Mouse (Mus musculus) ZHBTc4 (cell line): ENCODE data around the gene Tuba4a.
"Not testable (repeated sequence)": the region's sequence is repeated elsewhere in the genome, so short reads cannot be mapped to it uniquely, and the experiment has no call there.

Experiments used
- DNase-seq: peaks from one replicate; pipeline ENCODE4 v3.0.0-alpha.2; 2011; ENCODE audit warnings: low read depth, low spot score

Gene Tuba4a

GRCm38 (mm10) chr1:75236117-75237050, 16.7 kb upstream of the Tuba4a start, which contains the start of gene Dnajb2:
Gene Dnajb2, plus strand, starts transcription at chr1:75236406.
- DNase-seq: peak; percentile 85

- DNase-seq: peak; percentile 79
Measured at GRCm38 (mm10) chr1:75234606-75235005, 14.9 kb upstream of the Tuba4a start.

GRCm38 (mm10) chr1:75232489-75232888, 12.8 kb upstream of the Tuba4a start:
- DNase-seq: not testable (repeated sequence)

- no peak for DNase-seq
Measured at GRCm38 (mm10) chr1:75231664-75232152, 12.0 kb upstream of the Tuba4a start, which contains the start of gene A630095N17Rik. Gene A630095N17Rik, minus strand, starts transcription at chr1:75232102.

- no peak for DNase-seq
Measured at GRCm38 (mm10) chr1:75231224-75231623, 11.6 kb upstream of the Tuba4a start.

GRCm38 (mm10) chr1:75230335-75230994, 10.8 kb upstream of the Tuba4a start:
- no peak for DNase-seq

- no peak for DNase-seq
Measured at GRCm38 (mm10) chr1:75229158-75229557, 9.5 kb upstream of the Tuba4a start.

- DNase-seq: peak; percentile 78
Measured at GRCm38 (mm10) chr1:75227653-75228052, 8.0 kb upstream of the Tuba4a start.

GRCm38 (mm10) chr1:75226138-75226537, 6.5 kb upstream of the Tuba4a start:
- no peak for DNase-seq

- no peak for DNase-seq
Measured at GRCm38 (mm10) chr1:75225473-75225872, 5.8 kb upstream of the Tuba4a start.

- no peak for DNase-seq
Measured at GRCm38 (mm10) chr1:75223532-75223931, 3.9 kb upstream of the Tuba4a start.

- no peak for DNase-seq
Measured at GRCm38 (mm10) chr1:75222926-75223325, 3.3 kb upstream of the Tuba4a start.

- DNase-seq: no peak
Measured at GRCm38 (mm10) chr1:75221538-75221937, 1.9 kb upstream of the Tuba4a start.

- DNase-seq: peak; percentile 96
Measured at GRCm38 (mm10) chr1:75219078-75219477, 587 bp downstream of the Tuba4a start.

GRCm38 (mm10) chr1:75218227-75219001, 1.3 kb downstream of the Tuba4a start:
- peak; percentile 39 for DNase-seq

GRCm38 (mm10) chr1:75217893-75218226, 1.8 kb downstream of the Tuba4a start:
- peak; percentile 18 for DNase-seq

- no peak for DNase-seq
Measured at GRCm38 (mm10) chr1:75216797-75217585, 2.7 kb downstream of the Tuba4a start.

GRCm38 (mm10) chr1:75215785-75216184, 3.9 kb downstream of the Tuba4a start:
- DNase-seq: no peak

GRCm38 (mm10) chr1:75214886-75215285, 4.8 kb downstream of the Tuba4a start:
- DNase-seq: no peak

- DNase-seq: peak; percentile 20
Measured at GRCm38 (mm10) chr1:75214442-75214841, 5.2 kb downstream of the Tuba4a start.

GRCm38 (mm10) chr1:75213096-75213495, 6.6 kb downstream of the Tuba4a start:
- DNase-seq: no peak
